8 mouse cellular contexts compared by ENCODE assay signal in genomic region chr17:34959881-34960515, GRCm38 (mm10). TPM values are rescaled to one million over a fixed set of nuclear protein-coding genes. Genes with fewer than 3 reads are reported as not detected.
DNase-seq lines count a peak whose midpoint lies in the region; ATAC-seq lines count a peak whose summit lies in the region.

No protein-coding gene starts in this region.

- peak overlapping the region; percentile 43; the same call in 1 of the 2 replicates for H3K27ac ChIP-seq in forebrain, embryonic 11.5 days (ENCODE audit: low read depth, low read length)
- H3K27ac ChIP-seq in intestine, embryonic 14.5 days (ENCODE audit: low read depth): peak overlapping the region; percentile 95
- peak overlapping the region; percentile 81 for H3K27ac ChIP-seq in liver, embryonic 15.5 days (replicated peaks)

- no peaks in the 10 kb centered on the region for H3K9me3 ChIP-seq in forebrain, embryonic 11.5 days (ENCODE audit: control insufficient read depth, low read length)
- H3K9me3 ChIP-seq in intestine, embryonic 14.5 days (ENCODE audit: control insufficient read depth, low read length): no peaks in the 10 kb centered on the region
- no peaks in the 10 kb centered on the region for H3K9me3 ChIP-seq in liver, embryonic 15.5 days (replicated peaks)

- intact Hi-C loops in gastrocnemius, postnatal 14 days (cut with DNase I; ENCODE audit: low total_unique reads): no loop called here

- peak overlapping the region; percentile 41 for H3K4me3 ChIP-seq in forebrain, embryonic 11.5 days (ENCODE audit: low read depth, low read length)
- peak overlapping the region; percentile 50 for H3K4me3 ChIP-seq in intestine, embryonic 14.5 days (ENCODE audit: low read depth, low read length)
- peak overlapping the region; percentile 62 for H3K4me3 ChIP-seq in liver, embryonic 15.5 days (replicated peaks)

- peak overlapping the region; percentile 20; the same call in 1 of the 2 replicates for H3K9ac ChIP-seq in forebrain, embryonic 11.5 days (ENCODE audit: low read length)
- peak overlapping the region; percentile 54 for H3K9ac ChIP-seq in intestine, embryonic 14.5 days (ENCODE audit: low read length)
- peak overlapping the region; percentile 67 for H3K9ac ChIP-seq in liver, embryonic 15.5 days

- H3K27me3 ChIP-seq in forebrain, embryonic 11.5 days (ENCODE audit: control insufficient read depth, insufficient read depth, low read length): peaks cover 8% of the 10 kb centered on the region; the same call in 1 of the 2 replicates
- H3K27me3 ChIP-seq in intestine, embryonic 14.5 days (replicated peaks; ENCODE audit: control insufficient read depth, insufficient read depth, low read length): no peaks in the 10 kb centered on the region; the same call in 1 of the 2 replicates
- peaks cover 83% of the 10 kb centered on the region for H3K27me3 ChIP-seq in liver, embryonic 15.5 days

- DNase-seq in gastrocnemius, adult 18-20 months (ENCODE audit: low spot score): peak; percentile 43
- no peak for DNase-seq in gastrocnemius, postnatal 14 days
- peak; percentile 61 for DNase-seq in forebrain, embryonic 11.5 days (ENCODE audit: low spot score)
- no peak for DNase-seq in intestine, embryonic 14.5 days (ENCODE audit: low spot score)
- DNase-seq in skeletal muscle tissue, adult 2 months (ENCODE audit: low read depth, low spot score): peak; percentile 46
- DNase-seq in natural killer cell, adult 2 months (ENCODE audit: low spot score in 2 of 2): no peak
- DNase-seq in MN1 (ENCODE audit: low spot score): no peak

- 12% methylated on average over 12 of the region's 12 CpGs for WGBS in forebrain, embryonic 11.5 days
- WGBS in intestine, embryonic 14.5 days: 16% methylated on average over 12 of the region's 12 CpGs
- WGBS in liver, embryonic 15.5 days (ENCODE audit: insufficient replicate concordance): 5% methylated on average over 12 of the region's 12 CpGs

- peaks cover 6% of the 10 kb centered on the region; the same call in 1 of the 2 replicates for H3K4me1 ChIP-seq in forebrain, embryonic 11.5 days (replicated peaks; ENCODE audit: control insufficient read depth, insufficient read depth, low read length)
- H3K4me1 ChIP-seq in intestine, embryonic 14.5 days (replicated peaks; ENCODE audit: control insufficient read depth, insufficient read depth, low read length): peaks cover 5% of the 10 kb centered on the region
- H3K4me1 ChIP-seq in liver, embryonic 15.5 days (replicated peaks): peaks cover 12% of the 10 kb centered on the region

- no peaks in the 10 kb centered on the region for H3K36me3 ChIP-seq in forebrain, embryonic 11.5 days (ENCODE audit: control insufficient read depth, insufficient read depth, low read length)
- no peaks in the 10 kb centered on the region for H3K36me3 ChIP-seq in intestine, embryonic 14.5 days (ENCODE audit: control insufficient read depth, insufficient read depth, low read length)
- no peaks in the 10 kb centered on the region for H3K36me3 ChIP-seq in liver, embryonic 15.5 days (replicated peaks)

- ATAC-seq in forebrain, embryonic 11.5 days (replicated peaks; ENCODE audit: low FRiP score): 0 out of 2 replicates have a peak, but pooled peaks have one; percentile 5
- no peak; the same call in 1 of the 2 replicates for ATAC-seq in intestine, embryonic 14.5 days (replicated peaks; ENCODE audit: low FRiP score, low TSS enrichment, low read depth)
- peak; percentile 36; the same call in 1 of the 2 replicates for ATAC-seq in liver, embryonic 15.5 days (ENCODE audit: insufficient read depth)

- peak overlapping the region; percentile 84 for H3K4me2 ChIP-seq in forebrain, embryonic 11.5 days (ENCODE audit: low read depth, low read length, severe bottlenecking)
- H3K4me2 ChIP-seq in intestine, embryonic 14.5 days (ENCODE audit: low read length): peak overlapping the region; percentile 76
- peak overlapping the region; percentile 91 for H3K4me2 ChIP-seq in liver, embryonic 15.5 days

RNA-seq across cellular contexts. Expression of gene Hspa1b, which starts 1.0 kb away (rescaled TPM):
- total RNA-seq in gastrocnemius, adult 18-20 months (2021): 10 to 100 TPM; 11.4 to 94.8 TPM
- 1 to 10 TPM; 2.6 to 5.9 TPM for total RNA-seq in gastrocnemius, postnatal 14 days (2021)
- polyA plus RNA-seq in forebrain, embryonic 11.5 days (2014; fragmentation: Nextera tagmentation; extraction: Ambion mirVana): 0.24 TPM in 1 of 2 replicates, not detected in the other
- 0.24 and 0.46 TPM in 2 replicates for polyA plus RNA-seq in intestine, embryonic 14.5 days (2014; fragmentation: Nextera tagmentation; extraction: Ambion mirVana)
- polyA plus RNA-seq in liver, embryonic 15.5 days (2015; fragmentation: Nextera tagmentation; extraction: Ambion mirVana): 0.06 and 0.14 TPM in 2 replicates

RNA-seq across cellular contexts. Expression of gene Gm20481, which starts 9.7 kb away (rescaled TPM):
- not detected for total RNA-seq in gastrocnemius, adult 18-20 months (2021)
- total RNA-seq in gastrocnemius, postnatal 14 days (2021): not detected
- polyA plus RNA-seq in forebrain, embryonic 11.5 days (2014; fragmentation: Nextera tagmentation; extraction: Ambion mirVana): not detected in 2 replicates
- not detected in 2 replicates for polyA plus RNA-seq in intestine, embryonic 14.5 days (2014; fragmentation: Nextera tagmentation; extraction: Ambion mirVana)
- polyA plus RNA-seq in liver, embryonic 15.5 days (2015; fragmentation: Nextera tagmentation; extraction: Ambion mirVana): 0.32 TPM in 1 of 2 replicates, not detected in the other

RNA-seq across cellular contexts. Expression of gene Hspa1a, which starts 12.0 kb away (rescaled TPM):
- total RNA-seq in gastrocnemius, adult 18-20 months (2021): 10 to 100 TPM; 16.6 to 99.8 TPM
- total RNA-seq in gastrocnemius, postnatal 14 days (2021): 1 to 10 TPM; 3.8 to 6.8 TPM
- polyA plus RNA-seq in forebrain, embryonic 11.5 days (2014; fragmentation: Nextera tagmentation; extraction: Ambion mirVana): 1.6 TPM in 2 replicates
- 3.5 and 4.5 TPM in 2 replicates for polyA plus RNA-seq in intestine, embryonic 14.5 days (2014; fragmentation: Nextera tagmentation; extraction: Ambion mirVana)
- polyA plus RNA-seq in liver, embryonic 15.5 days (2015; fragmentation: Nextera tagmentation; extraction: Ambion mirVana): 0.96 and 1.6 TPM in 2 replicates

RNA-seq across cellular contexts. Expression of gene Hspa1l, which starts 12.5 kb away (rescaled TPM):
- 10 to 100 TPM; 31.8 to 33.6 TPM for total RNA-seq in gastrocnemius, adult 18-20 months (2021)
- 10 to 100 TPM; 11.6 to 14.8 TPM for total RNA-seq in gastrocnemius, postnatal 14 days (2021)
- polyA plus RNA-seq in forebrain, embryonic 11.5 days (2014; fragmentation: Nextera tagmentation; extraction: Ambion mirVana): 1.7 and 1.8 TPM in 2 replicates
- 0.53 and 1.2 TPM in 2 replicates for polyA plus RNA-seq in intestine, embryonic 14.5 days (2014; fragmentation: Nextera tagmentation; extraction: Ambion mirVana)
- polyA plus RNA-seq in liver, embryonic 15.5 days (2015; fragmentation: Nextera tagmentation; extraction: Ambion mirVana): 0.25 and 0.31 TPM in 2 replicates

RNA-seq across cellular contexts. Expression of gene Lsm2, which starts 21.7 kb away (rescaled TPM):
- total RNA-seq in gastrocnemius, adult 18-20 months (2021): 10 to 100 TPM; 14.0 to 17.1 TPM
- 10 to 100 TPM; 19.5 to 20.1 TPM for total RNA-seq in gastrocnemius, postnatal 14 days (2021)
- 288 and 292 TPM in 2 replicates for polyA plus RNA-seq in forebrain, embryonic 11.5 days (2014; fragmentation: Nextera tagmentation; extraction: Ambion mirVana)
- polyA plus RNA-seq in intestine, embryonic 14.5 days (2014; fragmentation: Nextera tagmentation; extraction: Ambion mirVana): 216 and 228 TPM in 2 replicates
- polyA plus RNA-seq in liver, embryonic 15.5 days (2015; fragmentation: Nextera tagmentation; extraction: Ambion mirVana): 120 and 123 TPM in 2 replicates

Comparison
In these comparisons a context has a peak if more than half of its experiments do, and no peak if none do; other contexts are left out.
1. DNase-seq: peak in gastrocnemius, adult 18-20 months (single experiment), forebrain, embryonic 11.5 days (single experiment) and skeletal muscle tissue, adult 2 months (single experiment); none in gastrocnemius, postnatal 14 days (single experiment), intestine, embryonic 14.5 days (single experiment), natural killer cell, adult 2 months (0 of 2) and MN1 (single experiment).
2. H3K27ac ChIP-seq: peak in every context shown above with its lines; median percentile 95 in intestine, embryonic 14.5 days; 81 in liver, embryonic 15.5 days; 43 in forebrain, embryonic 11.5 days.
3. Peak in every context shown above with its lines, with median percentiles within 50 percentile points of each other: H3K4me2 ChIP-seq, H3K4me3 ChIP-seq and H3K9ac ChIP-seq.